Mouse (Mus musculus) regulatory T cell (primary cell): ENCODE measurements around the gene H1f0.

Experiments used
- in situ Hi-C: fragments of 300-600 bp; cut with MboI, MseI; formaldehyde crosslinking; loops from one replicate; pipeline ENCODE4 v1.15.1; 2025; ENCODE audit warnings: high pct_unique_total_duplicates

H1f0 gene

DNA sequence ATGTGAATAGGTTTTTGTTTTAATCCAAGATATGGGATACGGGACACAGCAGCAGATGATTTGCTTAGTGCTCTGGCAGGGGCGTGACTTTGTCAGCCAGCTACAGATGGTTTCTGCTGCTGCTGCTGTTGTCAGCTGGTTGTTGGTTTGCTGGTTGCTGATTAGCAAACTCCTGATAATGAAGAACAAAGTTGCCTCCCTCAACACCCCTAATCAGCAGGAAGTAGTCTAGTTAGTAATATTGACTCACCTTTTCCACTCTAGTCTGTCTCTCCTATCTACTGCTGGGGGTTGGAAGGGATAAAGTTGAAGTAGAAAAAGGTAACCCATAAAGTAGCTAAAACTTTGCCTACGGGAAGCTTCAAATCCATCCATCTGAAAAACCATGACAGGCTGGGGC is 39.4 kb downstream of the H1f0 start:
- in situ Hi-C loops = no loop called here

DNA sequence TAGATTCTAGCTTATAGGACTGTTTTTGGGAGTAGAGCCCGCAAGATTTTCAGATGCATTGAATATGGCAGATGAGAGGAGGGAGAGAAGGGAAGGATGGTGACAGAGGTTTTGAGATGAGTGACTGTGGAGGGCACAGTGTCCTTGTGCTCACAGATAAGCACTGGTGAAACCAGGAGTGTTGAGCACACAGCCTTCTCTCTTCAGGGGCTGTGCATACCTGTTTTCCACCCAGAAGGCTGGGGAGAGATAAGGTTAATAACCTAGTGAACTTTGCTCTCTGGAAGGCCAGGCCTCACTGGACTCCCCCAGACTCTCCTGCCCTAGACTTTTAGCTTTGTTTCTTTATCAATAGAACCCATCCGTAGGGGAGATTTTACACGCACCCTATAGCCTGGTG is 40.2 kb downstream of the H1f0 start:
- in situ Hi-C loops = no loop called here

DNA sequence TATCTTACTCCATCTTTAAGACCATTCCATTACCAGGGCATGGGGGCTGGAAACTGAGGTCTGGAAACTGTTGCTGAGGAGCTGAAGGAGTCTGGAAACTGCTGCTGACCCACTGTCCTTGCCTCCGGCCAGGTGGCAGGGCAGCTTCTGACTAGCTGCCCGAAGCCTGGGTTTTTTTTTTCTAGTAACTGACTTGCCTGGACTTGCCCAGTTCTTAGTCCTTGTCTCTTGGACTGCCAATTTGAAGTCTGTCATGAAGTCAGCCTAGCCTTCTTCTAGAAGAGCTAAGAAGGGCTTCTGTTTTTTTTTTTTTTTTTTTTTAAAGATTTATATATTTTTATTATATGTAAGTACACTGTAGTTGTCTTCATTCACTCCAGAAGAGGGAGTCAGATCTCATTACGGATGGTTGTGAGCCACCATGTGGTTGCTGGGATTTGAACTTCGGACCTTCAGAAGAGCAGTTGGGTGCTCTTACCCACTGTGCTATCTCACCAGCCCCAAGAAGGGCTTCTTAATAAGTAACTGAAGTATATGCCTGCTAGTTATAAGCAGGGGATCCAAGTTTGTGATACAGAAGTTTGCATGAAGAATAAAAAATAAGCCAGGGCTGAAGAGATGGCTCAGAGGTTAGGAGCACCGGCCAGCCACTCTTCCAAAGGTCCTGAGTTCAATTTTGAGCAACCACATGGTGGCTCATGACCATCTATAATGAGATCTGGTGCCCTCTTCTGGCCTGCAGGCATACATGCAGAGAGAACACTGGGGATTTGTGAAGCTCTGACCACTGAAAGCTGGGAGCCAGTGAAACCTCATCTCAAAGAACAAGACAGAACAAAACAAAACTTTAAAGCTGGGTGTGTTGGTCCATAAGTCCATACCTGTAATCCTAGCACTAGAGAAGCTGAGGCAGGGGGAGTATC is 43.1 kb downstream of the H1f0 start:
- in situ Hi-C loops = loop anchor here (5.0 kb wide), 1 partner anchor 34 kb away; no protein-coding TSS in a partner anchor

DNA sequence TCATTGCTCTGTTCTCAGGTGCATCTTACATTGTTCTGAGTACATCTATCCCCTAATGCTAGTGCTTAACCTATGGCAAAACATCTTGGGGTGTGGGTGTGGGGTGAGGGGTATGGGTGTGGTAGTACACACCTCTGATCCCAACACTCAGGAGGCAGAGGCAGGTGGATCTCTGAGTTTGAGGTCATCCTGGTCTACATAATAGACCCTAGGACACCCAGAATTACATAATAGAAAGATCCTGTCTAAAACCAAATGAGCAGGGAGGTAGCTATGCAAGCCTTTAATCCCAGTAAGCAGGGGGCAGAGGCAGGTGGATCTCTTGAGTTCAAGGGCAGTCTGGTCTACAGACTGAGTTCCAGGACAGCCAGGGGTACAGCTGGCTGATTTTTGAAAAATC is 45.5 kb downstream of the H1f0 start:
- in situ Hi-C loops = loop anchor here (5.0 kb wide), 1 partner anchor 36 kb away; no protein-coding TSS in a partner anchor

DNA sequence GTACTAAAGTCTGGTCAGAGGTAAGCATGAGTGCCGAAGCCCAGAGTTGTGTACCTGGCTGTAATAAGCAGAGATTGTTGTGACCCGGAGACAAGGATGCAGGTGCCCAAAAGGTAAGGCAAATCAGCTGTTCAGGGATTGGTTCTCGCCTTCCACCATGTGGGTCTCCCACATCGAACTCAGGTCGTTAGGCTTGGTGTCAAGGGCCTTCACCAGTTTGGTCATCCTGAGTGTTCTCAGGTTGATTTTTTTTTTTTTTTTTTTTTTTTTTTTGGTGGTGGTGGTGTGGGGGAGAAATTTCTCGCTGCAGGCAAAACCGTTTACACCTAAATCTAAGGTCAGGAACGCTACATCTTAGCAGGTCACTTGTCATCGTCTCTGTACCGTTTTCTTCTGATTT is 46.2 kb downstream of the H1f0 start:
- in situ Hi-C loops = loop anchor here (5.0 kb wide), 1 partner anchor 37 kb away; no protein-coding TSS in a partner anchor

DNA sequence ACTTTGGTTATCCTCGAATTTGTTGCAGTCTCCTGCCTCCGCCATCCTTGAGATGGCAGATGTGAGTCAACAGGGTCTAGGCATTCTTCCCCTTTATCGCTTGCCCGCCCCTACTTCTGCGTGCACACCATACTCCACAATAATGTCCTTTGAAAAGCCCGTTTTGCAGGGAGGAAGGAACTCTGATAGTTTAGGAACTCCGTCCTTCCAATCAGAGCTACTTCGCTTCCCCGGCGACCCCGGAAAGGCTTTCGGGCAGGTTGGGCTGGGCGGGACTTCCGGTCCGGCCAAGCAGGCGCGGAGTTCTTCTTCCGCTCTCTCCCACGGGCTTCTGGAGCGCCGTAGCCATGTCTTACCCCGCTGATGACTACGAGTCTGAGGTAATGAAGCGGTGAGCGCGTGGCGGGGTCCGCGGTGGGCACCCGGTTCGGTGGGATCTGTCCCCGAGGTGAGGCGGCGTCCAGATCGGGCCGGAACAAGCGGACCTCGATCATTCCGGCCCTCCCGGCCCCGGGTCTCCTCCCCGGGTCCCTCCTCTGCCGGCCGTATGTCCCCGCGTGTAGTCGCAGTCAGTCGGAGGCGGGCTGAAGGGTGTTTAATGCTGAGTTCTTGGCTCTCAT is 46.8 kb downstream of the H1f0 start, which contains the start of gene Eif3l:
TSS of gene Eif3l (plus strand) at position 267 of the 620 bp plus-strand sequence.
- in situ Hi-C loops = loop anchor here (5.0 kb wide), 1 partner anchor 38 kb away; no protein-coding TSS in a partner anchor

DNA sequence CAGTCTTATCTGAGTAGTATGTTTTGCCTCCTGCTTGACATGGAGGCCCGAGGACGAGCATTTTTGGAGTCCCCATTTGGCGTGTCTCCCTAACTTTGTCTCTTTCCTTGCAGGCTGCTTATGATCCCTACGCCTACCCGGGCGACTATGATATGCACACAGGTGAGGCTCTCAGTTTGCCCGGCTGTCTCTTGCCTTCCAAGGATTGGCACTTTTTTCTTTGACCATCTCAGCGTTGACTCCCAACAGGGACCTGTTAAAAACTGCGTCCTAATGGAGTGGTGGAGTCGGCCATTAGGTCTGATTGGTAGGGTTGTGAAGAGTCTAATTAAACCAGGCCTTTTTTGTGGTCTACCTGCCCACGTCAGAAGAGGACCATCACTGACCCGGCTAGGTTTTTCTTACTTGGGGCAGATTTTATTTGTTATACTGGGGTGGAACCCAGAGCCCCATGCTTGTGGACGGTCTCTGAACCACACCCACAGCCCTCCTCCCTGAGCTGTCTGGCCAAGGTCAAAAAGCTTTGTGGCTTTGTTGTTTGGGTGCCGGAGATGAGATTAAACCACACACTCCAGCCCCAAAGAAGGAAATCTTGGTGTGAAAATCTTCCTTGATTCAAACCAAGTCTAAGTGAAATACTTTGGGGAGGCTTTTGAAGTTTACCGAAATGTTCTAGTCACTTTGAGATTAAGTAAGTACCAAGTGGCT is 47.6 kb downstream of the H1f0 start:
- in situ Hi-C loops = no loop called here

DNA sequence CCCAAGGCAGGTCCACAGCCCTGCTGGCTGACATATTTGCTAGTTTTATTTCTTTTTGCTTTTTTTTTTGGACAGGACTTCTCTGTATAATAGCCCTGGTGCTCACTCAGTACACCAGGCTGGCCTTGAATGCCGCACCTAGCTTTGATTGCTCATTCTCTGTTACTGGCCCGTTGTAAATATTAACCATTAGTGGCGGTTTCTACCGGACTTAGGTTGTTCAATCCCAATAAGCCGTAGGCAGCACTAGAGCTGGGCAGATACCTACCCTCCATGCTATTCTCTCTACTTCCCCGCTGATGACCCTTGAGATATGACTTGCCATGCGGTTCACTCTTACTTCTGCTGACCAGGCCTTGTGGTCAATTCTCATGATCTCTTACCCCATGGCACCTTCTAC is 51.3 kb downstream of the H1f0 start:
- in situ Hi-C loops = no loop called here
